Mouse (Mus musculus): ENCODE measurements at regions not wholly inside any gene's neighbourhood (a gene's known extent, or its start where the extent isn't known, plus 50 kb on each side); places are given as distances from the start of the nearest gene placed in this dataset.

DNA sequence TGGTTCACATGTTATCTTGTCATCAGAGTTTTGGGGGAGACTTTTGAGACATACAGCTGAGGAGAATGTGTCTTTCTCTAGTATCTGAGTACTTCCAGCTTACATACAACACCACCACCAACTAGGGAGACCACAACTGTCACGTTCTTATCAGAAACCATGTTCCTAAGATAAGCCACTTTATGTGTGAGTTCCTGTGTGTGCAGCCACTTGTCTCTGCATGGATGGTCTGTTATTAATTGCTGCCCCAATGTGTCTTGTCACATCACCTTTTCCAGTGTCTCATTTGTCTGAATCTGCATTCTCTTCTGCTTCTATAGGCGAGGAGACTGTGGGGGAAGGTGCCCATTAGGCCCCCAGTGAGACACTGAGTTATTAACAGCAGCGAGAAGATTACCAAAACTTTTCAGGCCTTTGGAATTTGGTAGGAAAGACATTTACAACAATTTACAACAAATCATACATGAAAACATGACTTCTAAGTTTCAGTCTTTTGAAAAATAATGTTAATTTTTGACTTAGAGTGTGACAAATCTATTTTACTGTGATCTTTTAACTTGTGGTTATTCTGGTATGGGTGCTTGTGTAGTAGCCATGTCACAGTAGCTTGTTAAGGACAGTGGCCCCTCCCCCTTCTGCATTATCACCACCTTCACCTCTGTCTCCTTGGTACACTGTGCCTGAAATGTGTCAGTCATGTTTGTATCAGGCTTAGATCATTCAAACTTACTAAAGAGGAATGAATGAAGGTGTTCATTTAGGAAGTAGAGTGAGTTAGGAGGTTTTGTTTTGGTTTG, 79.3 kb upstream of the Tet2 start:
- TF ChIP-seq POLR2A (IDR thresholded peaks at IDR 0.05; ENCODE audit: control insufficient read depth, extremely low read depth, insufficient read depth, low read length, poor library complexity) (no peak), CTCF (IDR thresholded peaks at IDR 0.05; ENCODE audit: borderline replicate concordance, control insufficient read depth, extremely low read depth, insufficient read depth, low read length, poor library complexity) (no peak)

Measured in thymus, adult 2 months (tissue).